Mouse (Mus musculus) heart, postnatal 36 days (tissue): ENCODE measurements around the gene Tpsab1. TPM values are rescaled to one million over a fixed set of nuclear protein-coding genes. Genes with fewer than 3 reads are reported as not detected.

ENCODE experiments used
- DNase-seq, 2 experiments: peaks; one replicate each; pipeline ENCODE4 v3.0.0; 2021 to 2022
- intact Hi-C: fragments of 180-260 bp; cut with DNase I; formaldehyde crosslinking; loops from one replicate; pipeline ENCODE4 v1.15.1; 2025
- total RNA-seq, 2 experiments: library from RNA; stranded (reverse); gene quantifications; 2 replicates each; pipeline ENCODE4 v1.2.3; 2021

The Tpsab1 gene
- total RNA-seq: under 1 TPM; 0.70 to 0.86 TPM

- intact Hi-C loops: no loop called here
- DNase-seq: no peak
These were observed at the start of gene Tpsab1 for GRCm38 (mm10) chr17:25345462-25345861. Tpsab1 (minus strand) TSS chr17:25345562.

GRCm38 (mm10) chr17:25394526-25394925 is 49.2 kb upstream of the Tpsab1 start:
- DNase-seq: no peak
- intact Hi-C loops: no loop called here

GRCm38 (mm10) chr17:25374011-25374410 is 28.6 kb upstream of the Tpsab1 start:
- intact Hi-C loops: no loop called here
- no peak for DNase-seq

- intact Hi-C loops: no loop called here
These were observed 27.1 kb upstream of the Tpsab1 start for GRCm38 (mm10) chr17:25372491-25372890.

GRCm38 (mm10) chr17:25368973-25369372 is 23.6 kb upstream of the Tpsab1 start, which contains the start of gene Tpsg1:
Tpsg1 (plus strand) TSS chr17:25369273.
- intact Hi-C loops: loop anchor here (10.0 kb wide), 1 partner anchor 424 kb away; no protein-coding TSS in a partner anchor
- DNase-seq: no peak

More at GRCm38 (mm10) chr17:25372491-25372890, 27.1 kb upstream of the Tpsab1 start:
- no peak for DNase-seq

- intact Hi-C loops: loop anchor here (10.0 kb wide), 1 partner anchor 421 kb away; no protein-coding TSS in a partner anchor
- no peak for DNase-seq
These were observed 20.6 kb upstream of the Tpsab1 start, which contains the start of gene Tpsb2 for GRCm38 (mm10) chr17:25366005-25366404. Tpsb2 (plus strand) TSS chr17:25366305.

- DNase-seq: peak in 1 of 2 experiments; percentile 35
- intact Hi-C loops: loop anchor here (10.0 kb wide), 1 partner anchor 419 kb away; no protein-coding TSS in a partner anchor
These were observed 18.4 kb upstream of the Tpsab1 start for GRCm38 (mm10) chr17:25363726-25364125.

GRCm38 (mm10) chr17:25361291-25361690 is 15.9 kb upstream of the Tpsab1 start:
- intact Hi-C loops: loop anchor here (10.0 kb wide), 1 partner anchor 416 kb away; no protein-coding TSS in a partner anchor
- no peak for DNase-seq

- no peak for DNase-seq
- intact Hi-C loops: no loop called here
These were observed 3.9 kb downstream of the Tpsab1 start for GRCm38 (mm10) chr17:25341490-25341889.

- intact Hi-C loops: no loop called here
- DNase-seq: no peak
These were observed 5.4 kb downstream of the Tpsab1 start for GRCm38 (mm10) chr17:25340003-25340402.

GRCm38 (mm10) chr17:25338218-25338617 is 7.1 kb downstream of the Tpsab1 start:
- intact Hi-C loops: loop anchor here (10.0 kb wide), 1 partner anchor 357 kb away; no protein-coding TSS in a partner anchor
- DNase-seq: no peak

GRCm38 (mm10) chr17:25333943-25334342 is 11.4 kb downstream of the Tpsab1 start:
- DNase-seq: peak; percentile 21 to 53
- intact Hi-C loops: loop anchor here (2.0 to 10.0 kb wide), 2 partner anchors 135 to 361 kb away; no protein-coding TSS in a partner anchor

- no peak for DNase-seq
- intact Hi-C loops: loop anchor here (10.0 kb wide), 1 partner anchor 362 kb away; no protein-coding TSS in a partner anchor
These were observed 13.0 kb downstream of the Tpsab1 start for GRCm38 (mm10) chr17:25332321-25332720.

GRCm38 (mm10) chr17:25322930-25323329 is 22.4 kb downstream of the Tpsab1 start:
- intact Hi-C loops: no loop called here

GRCm38 (mm10) chr17:25320819-25321218 is 24.5 kb downstream of the Tpsab1 start:
- intact Hi-C loops: no loop called here
- no peak for DNase-seq

More at GRCm38 (mm10) chr17:25322930-25323329, 22.4 kb downstream of the Tpsab1 start:
- no peak for DNase-seq

- intact Hi-C loops: no loop called here
- DNase-seq: no peak
These were observed 27.0 kb downstream of the Tpsab1 start, which contains the start of gene Prss29 for GRCm38 (mm10) chr17:25318354-25318753. Prss29 (plus strand) TSS chr17:25318654.

GRCm38 (mm10) chr17:25308346-25308745 is 37.0 kb downstream of the Tpsab1 start, which contains the start of gene Prss28:
Prss28 (plus strand) TSS chr17:25308646.
- intact Hi-C loops: no loop called here
- DNase-seq: no peak

- no peak for DNase-seq
- intact Hi-C loops: no loop called here
These were observed 47.3 kb downstream of the Tpsab1 start, which contains the start of gene Prss34 for GRCm38 (mm10) chr17:25298094-25298493. Prss34 (plus strand) TSS chr17:25298394.

- intact Hi-C loops: no loop called here
- no peak for DNase-seq
These were observed 51.3 kb downstream of the Tpsab1 start for GRCm38 (mm10) chr17:25294111-25294510.

GRCm38 (mm10) chr17:25293495-25293894 is 51.9 kb downstream of the Tpsab1 start:
- intact Hi-C loops: no loop called here

More at GRCm38 (mm10) chr17:25293495-25293894, 51.9 kb downstream of the Tpsab1 start:
- no peak for DNase-seq
